In the genomic region with DNA sequence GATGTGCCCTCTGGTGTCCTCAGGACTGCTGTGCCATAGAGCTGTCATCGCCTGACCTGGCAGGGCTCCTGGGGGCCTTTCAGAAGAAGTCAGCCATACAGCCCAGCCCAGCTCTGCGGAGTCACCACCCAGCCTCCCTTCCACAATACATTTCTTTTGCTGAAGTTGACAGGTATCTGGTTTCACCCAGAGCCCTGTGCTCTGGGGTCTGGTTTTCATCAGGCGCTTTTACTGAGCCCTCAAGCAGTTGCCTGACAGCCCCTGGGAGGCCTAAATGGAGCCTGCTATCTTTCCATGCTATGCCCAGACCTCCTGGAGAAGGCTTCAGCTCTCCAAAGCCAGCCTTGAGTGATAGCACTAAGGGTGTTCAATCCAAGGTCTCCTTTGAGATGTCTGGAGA, we compare ENCODE assay signal across 16 mouse cellular contexts. TPM values are rescaled to one million over a fixed set of nuclear protein-coding genes. Genes with fewer than 3 reads are reported as not detected.
DNase-seq lines count a peak whose midpoint lies in the region; ATAC-seq lines count a peak whose summit lies in the region.
"Had no signal": no experiment of that assay in that cellular context is flagged by ENCODE, and none has a peak within 500 bp of the region (broad histone marks: within the 10 kb centered on the region; RNA-seq: fewer than 3 reads in every experiment).

No protein-coding gene starts in this region.

- no peak overlapping the region for H3K9ac ChIP-seq in liver, embryonic 11.5 days (ENCODE audit: low read depth, low read length)
- H3K9ac ChIP-seq in liver, embryonic 12.5 days: no peak overlapping the region
- no peak overlapping the region for H3K9ac ChIP-seq in intestine, embryonic 15.5 days

- H3K4me2 ChIP-seq in liver, embryonic 11.5 days: no peak overlapping the region
- H3K4me2 ChIP-seq in liver, embryonic 12.5 days: no peak overlapping the region
- H3K4me2 ChIP-seq in intestine, embryonic 15.5 days (replicated peaks): no peak overlapping the region

- H3K36me3 ChIP-seq in heart, embryonic 10.5 days: no peaks in the 10 kb centered on the region
- no peaks in the 10 kb centered on the region for H3K36me3 ChIP-seq in liver, embryonic 11.5 days (ENCODE audit: control insufficient read depth, insufficient read depth, low read length)
- H3K36me3 ChIP-seq in liver, embryonic 12.5 days: no peaks in the 10 kb centered on the region
- H3K36me3 ChIP-seq in intestine, embryonic 15.5 days: no peaks in the 10 kb centered on the region
- H3K36me3 ChIP-seq: G1E had no signal

- H3K27ac ChIP-seq in heart, embryonic 10.5 days: peak overlapping the region; percentile 73
- H3K27ac ChIP-seq in liver, embryonic 11.5 days (ENCODE audit: low read depth, low read length): no peak overlapping the region
- no peak overlapping the region for H3K27ac ChIP-seq in liver, embryonic 12.5 days
- no peak overlapping the region for H3K27ac ChIP-seq in intestine, embryonic 15.5 days
- H3K27ac ChIP-seq: left cerebral cortex, adult 2 months had no signal

- H3K27me3 ChIP-seq in heart, embryonic 10.5 days (ENCODE audit: insufficient read depth, poor library complexity, severe bottlenecking): no peaks in the 10 kb centered on the region
- no peaks in the 10 kb centered on the region for H3K27me3 ChIP-seq in liver, embryonic 11.5 days (replicated peaks; ENCODE audit: control insufficient read depth, insufficient read depth, low read length)
- H3K27me3 ChIP-seq in liver, embryonic 12.5 days (replicated peaks): no peaks in the 10 kb centered on the region
- H3K27me3 ChIP-seq in intestine, embryonic 15.5 days (replicated peaks): no peaks in the 10 kb centered on the region

- peaks cover 40% of the 10 kb centered on the region for H3K4me1 ChIP-seq in heart, embryonic 10.5 days
- H3K4me1 ChIP-seq in liver, embryonic 11.5 days (replicated peaks; ENCODE audit: control insufficient read depth, insufficient read depth, low read length): no peaks in the 10 kb centered on the region
- H3K4me1 ChIP-seq in liver, embryonic 12.5 days: no peaks in the 10 kb centered on the region
- H3K4me1 ChIP-seq in intestine, embryonic 15.5 days (replicated peaks): peaks cover 7% of the 10 kb centered on the region; the same call in 1 of the 2 replicates

- H3K9me3 ChIP-seq in heart, embryonic 10.5 days: no peaks in the 10 kb centered on the region
- H3K9me3 ChIP-seq in liver, embryonic 11.5 days (ENCODE audit: control insufficient read depth, low read length): no peaks in the 10 kb centered on the region
- H3K9me3 ChIP-seq in liver, embryonic 12.5 days (replicated peaks): no peaks in the 10 kb centered on the region
- no peaks in the 10 kb centered on the region for H3K9me3 ChIP-seq in intestine, embryonic 15.5 days
- H3K9me3 ChIP-seq: G1E had no signal

- no peak overlapping the region for H3K4me3 ChIP-seq in heart, embryonic 10.5 days
- no peak overlapping the region for H3K4me3 ChIP-seq in liver, embryonic 11.5 days (ENCODE audit: low read depth, low read length)
- H3K4me3 ChIP-seq in liver, embryonic 12.5 days: no peak overlapping the region
- no peak overlapping the region for H3K4me3 ChIP-seq in intestine, embryonic 15.5 days (replicated peaks)
- H3K4me3 ChIP-seq: erythroblast, embryonic 14.5 days; left cerebral cortex, adult 2 months had no signal

- ATAC-seq in liver, embryonic 11.5 days (replicated peaks; ENCODE audit: low FRiP score): no peak
- ATAC-seq in liver, embryonic 12.5 days: no peak
- ATAC-seq in intestine, embryonic 15.5 days: peak; percentile 55
- no peak for ATAC-seq in inflammation-experienced regulatory T-cells, adult 6 months
- ATAC-seq: activated CD4-positive, CD25-positive, alpha-beta regulatory T cell, adult 4 months had no signal

- WGBS in heart, embryonic 10.5 days: 9% methylated on average over 3 of the region's 3 CpGs
- 25% methylated on average over 3 of the region's 3 CpGs for WGBS in liver, embryonic 11.5 days
- 58% methylated on average over 3 of the region's 3 CpGs for WGBS in liver, embryonic 12.5 days (ENCODE audit: insufficient replicate concordance)
- WGBS in intestine, embryonic 15.5 days: 46% methylated on average over 3 of the region's 3 CpGs

- peak; percentile 89 for DNase-seq in heart, embryonic 10.5 days (ENCODE audit: low spot score)
- no peak for DNase-seq in heart, adult 18-20 months
- DNase-seq in liver, embryonic 11.5 days (ENCODE audit: low spot score): peak; percentile 45
- peak; percentile 66 for DNase-seq in yolk sac, embryonic 10.5 days (ENCODE audit: low spot score)
- DNase-seq in thymus, postnatal 10 days (ENCODE audit: low spot score in 2 of 2): no peak
- DNase-seq: B cell, adult 2 months; cerebellum, adult 9-10 months had no signal

RNA-seq across cellular contexts. Expression of gene Crabp1, which starts 19.5 kb away (rescaled TPM):
- polyA plus RNA-seq in heart, embryonic 10.5 days (2016; fragmentation: Nextera tagmentation; extraction: Ambion mirVana): 63.7 and 204 TPM in 2 replicates
- not detected for total RNA-seq in heart, adult 18-20 months (2021)
- 37.0 and 40.0 TPM in 2 replicates for polyA plus RNA-seq in liver, embryonic 11.5 days (2014; fragmentation: Nextera tagmentation; extraction: Ambion mirVana)
- 7.5 and 10.8 TPM in 2 replicates for polyA plus RNA-seq in liver, embryonic 12.5 days (2016; fragmentation: Nextera tagmentation; extraction: Ambion mirVana)
- polyA plus RNA-seq in intestine, embryonic 15.5 days (2015; fragmentation: Nextera tagmentation; extraction: Ambion mirVana): 16.5 and 16.7 TPM in 2 replicates
- not detected for polyA plus RNA-seq in inflammation-experienced regulatory T-cells, adult 6 months (2017; shearing (Covaris generic))
- total RNA-seq: G1E; hematopoietic stem cell, adult 5-6 weeks; monocyte, adult 5-6 weeks had no signal
- polyA plus RNA-seq: activated CD4-positive, CD25-positive, alpha-beta regulatory T cell, adult 4 months; erythroblast, embryonic 14.5 days; G1E had no signal

RNA-seq across cellular contexts. Expression of gene Wdr61, which starts 49.7 kb away (rescaled TPM):
- polyA plus RNA-seq in heart, embryonic 10.5 days (2016; fragmentation: Nextera tagmentation; extraction: Ambion mirVana): 130 and 151 TPM in 2 replicates
- total RNA-seq in heart, adult 18-20 months (2021): 10 to 100 TPM; 28.9 to 37.4 TPM
- polyA plus RNA-seq in liver, embryonic 11.5 days (2014; fragmentation: Nextera tagmentation; extraction: Ambion mirVana): 198 and 203 TPM in 2 replicates
- 124 and 127 TPM in 2 replicates for polyA plus RNA-seq in liver, embryonic 12.5 days (2016; fragmentation: Nextera tagmentation; extraction: Ambion mirVana)
- polyA plus RNA-seq in intestine, embryonic 15.5 days (2015; fragmentation: Nextera tagmentation; extraction: Ambion mirVana): 149 and 152 TPM in 2 replicates
- 100 to 1,000 TPM; 119 to 128 (median 127) TPM for polyA plus RNA-seq in inflammation-experienced regulatory T-cells, adult 6 months (2017; shearing (Covaris generic))

Comparison
In these comparisons a context has a peak if more than half of its experiments do, and no peak if none do; other contexts are left out.
1. DNase-seq: peak in heart, embryonic 10.5 days (single experiment), liver, embryonic 11.5 days (single experiment) and yolk sac, embryonic 10.5 days (single experiment); none in heart, adult 18-20 months (0 of 2) and thymus, postnatal 10 days (0 of 2).